Mouse (Mus musculus) intestine, embryonic 15.5 days (tissue): Measurements from ENCODE around the gene Tango6. TPM values are rescaled to one million over a fixed set of nuclear protein-coding genes. Genes with fewer than 3 reads are reported as not detected.

ENCODE experiments used
- polyA plus RNA-seq: library from polyadenylated mRNA; unstranded; fragments of >200 nt; fragmentation: Nextera tagmentation; extraction: Ambion mirVana; gene quantifications from 2 replicates; pipeline ENCODE4 v1.2.1, GENCODE M21; 2015

Gene Tango6
- polyA plus RNA-seq, 1 experiment from 2014 or later, result 9.1 TPM

Other genes with a start within 250 kb of the Tango6 start
- not detected in 2 replicates for gene 6030452D12Rik, start 182.5 kb upstream of the Tango6 start, polyA plus RNA-seq
- 16.2 and 17.5 TPM in 2 replicates for gene Cdh3, start 172.2 kb upstream of the Tango6 start, polyA plus RNA-seq
- 15.5 and 20.2 TPM in 2 replicates for gene Gm10073, start 109.6 kb upstream of the Tango6 start, polyA plus RNA-seq
- 152 and 158 TPM in 2 replicates for gene Cdh1, start 79.7 kb upstream of the Tango6 start, polyA plus RNA-seq
- gene Has3, start 187.2 kb downstream of the Tango6 start, polyA plus RNA-seq, result 0.10 and 0.18 TPM in 2 replicates
- gene Utp4, start 210.6 kb downstream of the Tango6 start, polyA plus RNA-seq, result 67.1 and 71.1 TPM in 2 replicates